19 mouse cellular contexts compared by ENCODE assay signal in genomic region chr17:64726032-64726431, GRCm38 (mm10).
DNase-seq lines count a peak whose midpoint lies in the region; ATAC-seq and TF ChIP-seq lines count a peak whose summit lies in the region.
"Had no signal": no experiment of that assay in that cellular context is flagged by ENCODE, and none has a peak within 500 bp of the region (broad histone marks: within the 10 kb centered on the region; RNA-seq: fewer than 3 reads in every experiment).

No protein-coding gene starts in this region.

- H3K4me1 ChIP-seq in spleen, adult 2 months (ENCODE audit: control insufficient read depth, insufficient read depth, insufficient read length), result peaks cover 9% of the 10 kb centered on the region; the same call in 1 of the 2 replicates
- no peaks in the 10 kb centered on the region for H3K4me1 ChIP-seq in hindbrain, embryonic 10.5 days (replicated peaks)
- H3K4me1 ChIP-seq: embryonic facial prominence, embryonic 15.5 days; forebrain, embryonic 10.5 days; limb, embryonic 10.5 days had no signal

- H3K27ac ChIP-seq in spleen, adult 2 months (ENCODE audit: insufficient read depth, low read length), result 0 out of 2 replicates have a peak overlapping the region, but pooled peaks have one; percentile 45
- H3K27ac ChIP-seq in hindbrain, embryonic 10.5 days, result no peak overlapping the region
- H3K27ac ChIP-seq: embryonic facial prominence, embryonic 15.5 days; forebrain, embryonic 10.5 days; layer of hippocampus, adult 2 months; limb, embryonic 10.5 days had no signal

- no peaks in the 10 kb centered on the region for H3K9me3 ChIP-seq in hindbrain, embryonic 10.5 days
- H3K9me3 ChIP-seq: embryonic facial prominence, embryonic 15.5 days; forebrain, embryonic 10.5 days; limb, embryonic 10.5 days had no signal

- peaks cover 7% of the 10 kb centered on the region for H3K36me3 ChIP-seq in spleen, adult 2 months (ENCODE audit: control insufficient read depth, insufficient read depth, low read length)
- 0 out of 2 replicates have a peak, but pooled peaks cover 3% of the 10 kb centered on the region for H3K36me3 ChIP-seq in hindbrain, embryonic 10.5 days
- H3K36me3 ChIP-seq: forebrain, embryonic 10.5 days; G1E; limb, embryonic 10.5 days had no signal

- H3K4me3 ChIP-seq in spleen, adult 2 months (ENCODE audit: extremely low read depth, insufficient read depth, insufficient read length), result no peak overlapping the region
- no peak overlapping the region for H3K4me3 ChIP-seq in hindbrain, embryonic 10.5 days
- H3K4me3 ChIP-seq: embryonic facial prominence, embryonic 15.5 days; forebrain, embryonic 10.5 days; layer of hippocampus, adult 2 months; limb, embryonic 10.5 days had no signal

- no peaks in the 10 kb centered on the region for H3K27me3 ChIP-seq in spleen, adult 2 months (ENCODE audit: control insufficient read depth, insufficient read depth, low read length)
- H3K27me3 ChIP-seq in hindbrain, embryonic 10.5 days (ENCODE audit: insufficient read depth, poor library complexity, severe bottlenecking), result no peaks in the 10 kb centered on the region
- H3K27me3 ChIP-seq: embryonic facial prominence, embryonic 15.5 days had no signal

- DNase-seq in spleen, adult 2 months (ENCODE audit: low read depth in 1 of 2, low spot score in 2 of 2), result peak; percentile 18 to 19
- DNase-seq in spleen, postnatal 14 days (ENCODE audit: low spot score in 2 of 2), result no peak
- peak; percentile 30 to 50 for DNase-seq in thymus, adult 18-20 months
- no peak for DNase-seq in hindbrain, embryonic 10.5 days (ENCODE audit: low spot score)
- DNase-seq in right cerebral cortex, postnatal 25 days, result no peak
- no peak for DNase-seq in kidney, adult 11 months
- no peak for DNase-seq in kidney, adult 8-10 months
- DNase-seq: adrenal gland, adult 2 months; embryo, embryonic 11 days; gastrocnemius, postnatal 25 days; kidney, postnatal 10 days; lung, embryonic 14.5 days had no signal

- peak; percentile 50 to 68 for ATAC-seq in hematopoietic stem cell, adult 5-6 weeks (replicated peaks in 1 of 2; ENCODE audit: insufficient read depth in 1 of 2, low FRiP score in 2 of 2, low TSS enrichment in 1 of 2, low read depth in 1 of 2, poor library complexity in 2 of 2, severe bottlenecking in 2 of 2)
- ATAC-seq: midbrain, embryonic 16.5 days had no signal

- no peak for TF ChIP-seq CTCF in spleen, adult 2 months (IDR thresholded peaks at IDR 0.05; ENCODE audit: extremely low read depth, insufficient read depth, insufficient read length, insufficient replicate concordance)

- WGBS in spleen, adult 2 months, result 68% methylated on average over 7 of the region's 7 CpGs
- 92% methylated on average over 7 of the region's 7 CpGs for WGBS in hindbrain, embryonic 10.5 days

- no peak for TF ChIP-seq POLR2A in spleen, adult 2 months (IDR thresholded peaks at IDR 0.05; ENCODE audit: low read depth, low read length)

Comparison
In these comparisons a context has a peak if more than half of its experiments do, and no peak if none do; other contexts are left out.
1. DNase-seq: peak in spleen, adult 2 months (2 of 2) and thymus, adult 18-20 months (2 of 2); none in spleen, postnatal 14 days (0 of 2), hindbrain, embryonic 10.5 days (single experiment), right cerebral cortex, postnatal 25 days (single experiment), kidney, adult 11 months (single experiment) and kidney, adult 8-10 months (0 of 2).